Mouse (Mus musculus) neural tube, embryonic 15.5 days (tissue): ENCODE data around the gene Zfp275. TPM values are rescaled to one million over a fixed set of nuclear protein-coding genes. Genes with fewer than 3 reads are reported as not detected.

ENCODE experiments used
- polyA plus RNA-seq: library from polyadenylated mRNA; unstranded; fragments of >200 nt; fragmentation: Nextera tagmentation; extraction: Ambion mirVana; gene quantifications from 2 replicates; pipeline ENCODE4 v1.2.1, GENCODE M21; 2015

Gene Zfp275
- polyA plus RNA-seq, 1 experiment from 2014 or later, result 8.9 TPM

Other genes with a start within 250 kb of the Zfp275 start
- gene Xlr3a, start 245.5 kb upstream of the Zfp275 start, polyA plus RNA-seq, result 4.2 TPM in 2 replicates
- gene Gm14685, start 225.6 kb upstream of the Zfp275 start, polyA plus RNA-seq, result 0.84 TPM in 1 of 2 replicates, not detected in the other
- not detected in 2 replicates for gene Xlr5b, start 193.8 kb upstream of the Zfp275 start, polyA plus RNA-seq
- gene DXBay18, start 193.2 kb upstream of the Zfp275 start, polyA plus RNA-seq, result 0.59 TPM in 1 of 2 replicates, not detected in the other
- gene Spin2d, start 165.6 kb upstream of the Zfp275 start, polyA plus RNA-seq, result not detected in 2 replicates
- 16.5 and 19.9 TPM in 2 replicates for gene Xlr3b, start 150.4 kb upstream of the Zfp275 start, polyA plus RNA-seq
- gene Xlr4b, start 128.3 kb upstream of the Zfp275 start, polyA plus RNA-seq, result 0.37 and 3.1 TPM in 2 replicates
- 31.3 and 35.3 TPM in 2 replicates for gene F8a, start 114.3 kb upstream of the Zfp275 start, polyA plus RNA-seq
- gene Xlr4c, start 99.5 kb upstream of the Zfp275 start, polyA plus RNA-seq, result 0.12 and 2.3 TPM in 2 replicates
- 0.22 and 0.41 TPM in 2 replicates for gene Xlr3c, start 77.2 kb upstream of the Zfp275 start, polyA plus RNA-seq
- 0.20 TPM in 1 of 2 replicates, not detected in the other for gene Xlr5a, start 49.6 kb upstream of the Zfp275 start, polyA plus RNA-seq
- not detected in 2 replicates for gene Xlr5c, start 49.6 kb upstream of the Zfp275 start, polyA plus RNA-seq
- not detected in 2 replicates for gene Gm45015, start 5.8 kb upstream of the Zfp275 start, polyA plus RNA-seq
- gene Gm18336, start 56.1 kb downstream of the Zfp275 start, polyA plus RNA-seq, result not detected in 2 replicates
- 1.2 and 1.3 TPM in 2 replicates for gene Zfp92, start 68.5 kb downstream of the Zfp275 start, polyA plus RNA-seq
- not detected in 2 replicates for gene Trex2, start 92.7 kb downstream of the Zfp275 start, polyA plus RNA-seq
- 67.5 and 74.9 TPM in 2 replicates for gene Haus7, start 116.4 kb downstream of the Zfp275 start, polyA plus RNA-seq
- 29.1 and 33.4 TPM in 2 replicates for gene Bgn, start 141.0 kb downstream of the Zfp275 start, polyA plus RNA-seq
- 6.1 and 7.0 TPM in 2 replicates for gene Atp2b3, start 160.5 kb downstream of the Zfp275 start, polyA plus RNA-seq